Mouse (Mus musculus) heart, embryonic 14.5 days (tissue): ENCODE data around the gene Celf2. TPM values are rescaled to one million over a fixed set of nuclear protein-coding genes. Genes with fewer than 3 reads are reported as not detected.
A peak's percentile ranks its signal among the peaks of the same experiment; 100 is the strongest.

Experiments
- ATAC-seq: fragments of 200-750 bp; cut with Nextera tagmentation; 2 replicates; pipeline ENCODE4 v1.8.0; 2017; ENCODE audit warnings: low read depth, moderate TSS enrichment; ENCODE audit not compliant: insufficient number of reproducible peaks, insufficient read depth, low FRiP score
- H3K27ac ChIP-seq, 2 experiments: fragments of 200-500 bp in 1 of 2; fragments of 300-500 bp in 1 of 2; sonication (generic) in 1 of 2; replicated peaks in 1 of 2; 2 replicates each; pipeline ENCODE4 v1.5.1; 2012 to 2014; ENCODE audit warnings: low read depth in 2 of 2, low read length in 2 of 2, control low read depth in 1 of 2, mild to moderate bottlenecking in 1 of 2, mixed read lengths in 1 of 2; ENCODE audit not compliant: control insufficient read depth in 1 of 2, insufficient read depth in 1 of 2
- H3K27me3 ChIP-seq: fragments of 300-500 bp; sonication (generic); 2 replicates; pipeline ENCODE4 v1.6.1; 2014; ENCODE audit warnings: mild to moderate bottlenecking, low read length, control low read depth; ENCODE audit not compliant: control insufficient read depth, insufficient read depth
- H3K36me3 ChIP-seq: fragments of 300-500 bp; sonication (generic); 2 replicates; pipeline ENCODE4 v1.6.1; 2014; ENCODE audit warnings: mild to moderate bottlenecking, control low read depth, low read length, mixed read lengths; ENCODE audit not compliant: control insufficient read depth, insufficient read depth
- H3K4me1 ChIP-seq, 2 experiments: fragments of 200-500 bp in 1 of 2; fragments of 300-500 bp in 1 of 2; sonication (generic) in 1 of 2; 2 replicates each; pipeline ENCODE4 v1.6.1; 2012 to 2014; ENCODE audit warnings: low read length in 2 of 2, control low read depth in 1 of 2, mixed read lengths in 1 of 2; ENCODE audit not compliant: control insufficient read depth in 2 of 2, insufficient read depth in 2 of 2
- H3K4me2 ChIP-seq: fragments of 300-500 bp; sonication (generic); 2 replicates; pipeline ENCODE4 v1.6.1; 2014; ENCODE audit warnings: mild to moderate bottlenecking, low read length
- H3K4me3 ChIP-seq, 2 experiments: fragments of 200-500 bp in 1 of 2; fragments of 300-500 bp in 1 of 2; sonication (generic) in 1 of 2; 2 replicates each; pipeline ENCODE4 v1.5.1; 2012 to 2014; ENCODE audit warnings: low read length in 2 of 2, mild to moderate bottlenecking in 2 of 2, control low read depth in 1 of 2, low read depth in 1 of 2, moderate library complexity in 1 of 2; ENCODE audit not compliant: control insufficient read depth in 1 of 2, insufficient read depth in 1 of 2
- H3K9ac ChIP-seq: fragments of 300-500 bp; sonication (generic); 2 replicates; pipeline ENCODE4 v1.6.1; 2014; ENCODE audit warnings: mild to moderate bottlenecking, low read length
- H3K9me3 ChIP-seq: fragments of 300-500 bp; sonication (generic); 2 replicates; pipeline ENCODE4 v1.6.1; 2016; ENCODE audit warnings: low read length, control low read depth; ENCODE audit not compliant: control insufficient read depth
- WGBS: fragments of 180-500 bp; shearing (Covaris S2); extraction: QIAGEN DNeasy Blood & Tissue Kit; methylation state at CpG from one replicate; pipeline ENCODE4 v1.1.7; 2014; 5-methylcytosine and 5-hydroxymethylcytosine counted together
- polyA plus RNA-seq: library from polyadenylated mRNA; unstranded; fragments of >200 nt; fragmentation: Nextera tagmentation; extraction: Ambion mirVana; gene quantifications from 2 replicates; pipeline ENCODE4 v1.2.1, GENCODE M21; 2014

The Celf2 gene
- polyA plus RNA-seq, 1 experiment from 2014 or later: 66.5 TPM

- Histone ChIP-seq H3K4me1 (peaks cover 17 to 28% of the 10 kb centered on the region in 2 experiments), H3K27ac (peak overlapping the region; percentile 21 to 52; a peak in 3 of 4 replicates), H3K9ac (no peak overlapping the region), H3K36me3 (peaks cover 5% of the 10 kb centered on the region; the same call in 1 of the 2 replicates), H3K4me3 (no peak overlapping the region), H3K9me3 (no peaks in the 10 kb centered on the region), H3K27me3 (no peaks in the 10 kb centered on the region), H3K4me2 (no peak overlapping the region)
- 34% methylated on average over 11 of the region's 11 CpGs for WGBS
- peak; percentile 84 for ATAC-seq
Measured at GRCm38 (mm10) chr2:6540092-6540491, 969.3 kb downstream of the Celf2 start.

GRCm38 (mm10) chr2:6538500-6538899 lies 970.9 kb downstream of the Celf2 start:
- peaks cover 17 to 28% of the 10 kb centered on the region in 2 experiments for H3K4me1 ChIP-seq
- peak overlapping the region in 1 of 2 experiments; percentile 42; a peak in 2 of 4 replicates for H3K27ac ChIP-seq
- no peak overlapping the region for H3K9ac ChIP-seq

GRCm38 (mm10) chr2:6538031-6538430 lies 971.3 kb downstream of the Celf2 start:
- peaks cover 5% of the 10 kb centered on the region; the same call in 1 of the 2 replicates for H3K36me3 ChIP-seq
- H3K9ac ChIP-seq: no peak overlapping the region
- no peaks in the 10 kb centered on the region for H3K27me3 ChIP-seq
- peaks cover 17 to 28% of the 10 kb centered on the region in 2 experiments for H3K4me1 ChIP-seq
- H3K4me2 ChIP-seq: no peak overlapping the region
- H3K27ac ChIP-seq: peak overlapping the region in 1 of 2 experiments; percentile 46; a peak in 2 of 4 replicates
- no peak for ATAC-seq
- H3K4me3 ChIP-seq: no peak overlapping the region
- H3K9me3 ChIP-seq: no peaks in the 10 kb centered on the region

More at GRCm38 (mm10) chr2:6538500-6538899, 970.9 kb downstream of the Celf2 start:
- 59% methylated on average over 2 of the region's 2 CpGs for WGBS
- no peaks in the 10 kb centered on the region for H3K27me3 ChIP-seq
- H3K9me3 ChIP-seq: no peaks in the 10 kb centered on the region
- peaks cover 5% of the 10 kb centered on the region; the same call in 1 of the 2 replicates for H3K36me3 ChIP-seq
- H3K4me3 ChIP-seq: no peak overlapping the region
- no peak overlapping the region for H3K4me2 ChIP-seq
- no peak for ATAC-seq

GRCm38 (mm10) chr2:6537326-6537725 lies 972.0 kb downstream of the Celf2 start:
- Histone ChIP-seq H3K9ac (no peak overlapping the region), H3K27me3 (no peaks in the 10 kb centered on the region), H3K9me3 (no peaks in the 10 kb centered on the region), H3K4me3 (no peak overlapping the region), H3K36me3 (peaks cover 5% of the 10 kb centered on the region; the same call in 1 of the 2 replicates), H3K4me2 (no peak overlapping the region), H3K4me1 (peaks cover 17 to 28% of the 10 kb centered on the region in 2 experiments), H3K27ac (no peak overlapping the region)
- ATAC-seq: no peak
- WGBS: 76% methylated on average over 3 of the region's 3 CpGs

GRCm38 (mm10) chr2:6536372-6536771 lies 973.0 kb downstream of the Celf2 start:
- Histone ChIP-seq H3K27ac (no peak overlapping the region), H3K9ac (no peak overlapping the region), H3K4me3 (no peak overlapping the region), H3K36me3 (peaks cover 3% of the 10 kb centered on the region; the same call in 1 of the 2 replicates), H3K4me2 (no peak overlapping the region), H3K4me1 (peaks cover 17 to 28% of the 10 kb centered on the region in 2 experiments), H3K9me3 (no peaks in the 10 kb centered on the region), H3K27me3 (no peaks in the 10 kb centered on the region)
- WGBS: 57% methylated on average over 2 of the region's 2 CpGs
- ATAC-seq: no peak

- H3K4me1 ChIP-seq: no peaks in the 10 kb centered on the region
- no peak overlapping the region for H3K9ac ChIP-seq
- H3K27ac ChIP-seq: no peak overlapping the region
- H3K4me3 ChIP-seq: no peak overlapping the region
- H3K27me3 ChIP-seq: no peaks in the 10 kb centered on the region
- H3K36me3 ChIP-seq: no peaks in the 10 kb centered on the region
- H3K9me3 ChIP-seq: no peaks in the 10 kb centered on the region
- 77% methylated on average over 4 of the region's 4 CpGs for WGBS
- no peak overlapping the region for H3K4me2 ChIP-seq
- no peak for ATAC-seq
Measured at GRCm38 (mm10) chr2:6532341-6532740, 977.0 kb downstream of the Celf2 start.

- H3K4me1 ChIP-seq: no peaks in the 10 kb centered on the region
- ATAC-seq: no peak
- WGBS: 78% methylated on average over 2 of the region's 2 CpGs
- H3K27ac ChIP-seq: no peak overlapping the region
- no peak overlapping the region for H3K9ac ChIP-seq
- no peaks in the 10 kb centered on the region for H3K36me3 ChIP-seq
- no peak overlapping the region for H3K4me2 ChIP-seq
- no peaks in the 10 kb centered on the region for H3K27me3 ChIP-seq
- H3K9me3 ChIP-seq: no peaks in the 10 kb centered on the region
- no peak overlapping the region for H3K4me3 ChIP-seq
Measured at GRCm38 (mm10) chr2:6528076-6528475, 981.3 kb downstream of the Celf2 start.

GRCm38 (mm10) chr2:6526825-6527224 lies 982.5 kb downstream of the Celf2 start:
- Histone ChIP-seq H3K4me2 (no peak overlapping the region), H3K27ac (no peak overlapping the region), H3K9me3 (no peaks in the 10 kb centered on the region), H3K9ac (no peak overlapping the region), H3K4me3 (no peak overlapping the region), H3K27me3 (no peaks in the 10 kb centered on the region), H3K36me3 (no peaks in the 10 kb centered on the region), H3K4me1 (no peaks in the 10 kb centered on the region)
- WGBS: 86% methylated on average over 11 of the region's 11 CpGs
- ATAC-seq: no peak
